In the genomic region with DNA sequence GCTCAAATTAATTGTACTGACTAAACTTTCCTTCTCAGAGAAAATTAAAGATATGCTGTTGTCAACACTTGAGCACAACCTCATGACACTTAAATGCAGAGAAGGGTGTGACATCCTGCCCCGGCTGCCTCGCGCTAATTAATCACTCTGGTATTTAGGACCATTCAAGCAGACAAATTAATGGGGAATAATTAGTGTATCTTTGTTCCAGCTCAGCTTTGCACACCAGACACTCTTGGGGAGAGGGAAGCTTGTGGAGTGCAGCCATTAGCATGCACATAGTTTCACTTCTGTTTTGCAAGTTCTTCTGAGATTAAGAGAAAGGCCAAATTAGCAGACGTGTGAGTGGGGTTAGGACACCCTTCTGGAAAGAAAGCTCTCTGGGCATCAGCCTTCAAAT, we compare ENCODE assay signal across 12 mouse cellular contexts.
DNase-seq lines count a peak whose midpoint lies in the region; ATAC-seq lines count a peak whose summit lies in the region.
"Had no signal": no experiment of that assay in that cellular context is flagged by ENCODE, and none has a peak within 500 bp of the region (broad histone marks: within the 10 kb centered on the region; RNA-seq: fewer than 3 reads in every experiment).

No protein-coding gene starts in this region.

- WGBS in midbrain, embryonic 13.5 days = 27% methylated on average over 4 of the region's 4 CpGs
- WGBS in midbrain, embryonic 10.5 days = 46% methylated on average over 4 of the region's 4 CpGs
- WGBS in forebrain, embryonic 12.5 days = 11% methylated on average over 4 of the region's 4 CpGs
- 17% methylated on average over 4 of the region's 4 CpGs for WGBS in hindbrain, embryonic 15.5 days

- H3K4me3 ChIP-seq in midbrain, embryonic 13.5 days (replicated peaks) = no peak overlapping the region
- no peak overlapping the region for H3K4me3 ChIP-seq in midbrain, embryonic 10.5 days
- no peak overlapping the region for H3K4me3 ChIP-seq in forebrain, embryonic 12.5 days (replicated peaks)
- no peak overlapping the region for H3K4me3 ChIP-seq in hindbrain, embryonic 15.5 days
- H3K4me3 ChIP-seq: kidney, embryonic 15.5 days; liver, embryonic 12.5 days had no signal

- H3K4me2 ChIP-seq in midbrain, embryonic 13.5 days (replicated peaks) = no peak overlapping the region
- H3K4me2 ChIP-seq in forebrain, embryonic 12.5 days = no peak overlapping the region
- no peak overlapping the region for H3K4me2 ChIP-seq in hindbrain, embryonic 15.5 days
- H3K4me2 ChIP-seq: heart, embryonic 11.5 days; kidney, embryonic 15.5 days; liver, embryonic 12.5 days had no signal

- peaks cover 11% of the 10 kb centered on the region for H3K4me1 ChIP-seq in midbrain, embryonic 13.5 days (replicated peaks)
- peaks cover 23% of the 10 kb centered on the region for H3K4me1 ChIP-seq in midbrain, embryonic 10.5 days
- peaks cover 20% of the 10 kb centered on the region for H3K4me1 ChIP-seq in forebrain, embryonic 12.5 days
- peaks cover 8% of the 10 kb centered on the region for H3K4me1 ChIP-seq in hindbrain, embryonic 15.5 days (replicated peaks)
- H3K4me1 ChIP-seq: kidney, embryonic 15.5 days; liver, embryonic 12.5 days had no signal

- no peak overlapping the region for H3K9ac ChIP-seq in midbrain, embryonic 13.5 days (replicated peaks)
- no peak overlapping the region for H3K9ac ChIP-seq in forebrain, embryonic 12.5 days
- H3K9ac ChIP-seq in hindbrain, embryonic 15.5 days = no peak overlapping the region
- H3K9ac ChIP-seq: kidney, embryonic 15.5 days; liver, embryonic 12.5 days had no signal

- no peak overlapping the region for H3K27ac ChIP-seq in midbrain, embryonic 13.5 days
- no peak overlapping the region for H3K27ac ChIP-seq in midbrain, embryonic 10.5 days (replicated peaks)
- H3K27ac ChIP-seq in forebrain, embryonic 12.5 days = no peak overlapping the region
- H3K27ac ChIP-seq in hindbrain, embryonic 15.5 days (replicated peaks) = no peak overlapping the region
- H3K27ac ChIP-seq: kidney, embryonic 15.5 days; liver, embryonic 12.5 days had no signal

- no peak for DNase-seq in midbrain, embryonic 10.5 days (ENCODE audit: low spot score)
- DNase-seq in urinary bladder, postnatal 14 days (ENCODE audit: low spot score) = no peak
- no peak for DNase-seq in right cerebral cortex, postnatal 25 days
- no peak for DNase-seq in adrenal gland, adult 8-10 months
- DNase-seq: cerebellum, postnatal 25 days; lung, postnatal 36 days had no signal

- H3K27me3 ChIP-seq in midbrain, embryonic 13.5 days = no peaks in the 10 kb centered on the region
- no peaks in the 10 kb centered on the region for H3K27me3 ChIP-seq in midbrain, embryonic 10.5 days (ENCODE audit: low read depth, poor library complexity, severe bottlenecking)
- H3K27me3 ChIP-seq in forebrain, embryonic 12.5 days = no peaks in the 10 kb centered on the region
- no peaks in the 10 kb centered on the region for H3K27me3 ChIP-seq in hindbrain, embryonic 15.5 days
- H3K27me3 ChIP-seq: kidney, embryonic 15.5 days; liver, embryonic 12.5 days had no signal

- no peaks in the 10 kb centered on the region for H3K9me3 ChIP-seq in midbrain, embryonic 13.5 days
- no peaks in the 10 kb centered on the region for H3K9me3 ChIP-seq in midbrain, embryonic 10.5 days (replicated peaks)
- H3K9me3 ChIP-seq in forebrain, embryonic 12.5 days = no peaks in the 10 kb centered on the region
- no peaks in the 10 kb centered on the region for H3K9me3 ChIP-seq in hindbrain, embryonic 15.5 days
- H3K9me3 ChIP-seq: kidney, embryonic 15.5 days; liver, embryonic 12.5 days had no signal

- ATAC-seq in midbrain, embryonic 13.5 days = peak; percentile 38; the same call in 1 of the 2 replicates
- peak; percentile 85 for ATAC-seq in forebrain, embryonic 12.5 days (ENCODE audit: low FRiP score)
- peak; percentile 56; the same call in 1 of the 2 replicates for ATAC-seq in hindbrain, embryonic 15.5 days (ENCODE audit: low FRiP score, low read depth)
- ATAC-seq: liver, embryonic 12.5 days had no signal

- no peaks in the 10 kb centered on the region for H3K36me3 ChIP-seq in midbrain, embryonic 13.5 days
- H3K36me3 ChIP-seq in midbrain, embryonic 10.5 days = no peaks in the 10 kb centered on the region
- no peaks in the 10 kb centered on the region for H3K36me3 ChIP-seq in forebrain, embryonic 12.5 days (replicated peaks)
- no peaks in the 10 kb centered on the region for H3K36me3 ChIP-seq in hindbrain, embryonic 15.5 days
- H3K36me3 ChIP-seq: kidney, embryonic 15.5 days; liver, embryonic 12.5 days had no signal
